Mouse (Mus musculus): ENCODE measurements at regions not wholly inside any gene's neighbourhood (a gene's known extent, or its start where the extent isn't known, plus 50 kb on each side); places are given as distances from the start of the nearest gene placed in this dataset.

DNA sequence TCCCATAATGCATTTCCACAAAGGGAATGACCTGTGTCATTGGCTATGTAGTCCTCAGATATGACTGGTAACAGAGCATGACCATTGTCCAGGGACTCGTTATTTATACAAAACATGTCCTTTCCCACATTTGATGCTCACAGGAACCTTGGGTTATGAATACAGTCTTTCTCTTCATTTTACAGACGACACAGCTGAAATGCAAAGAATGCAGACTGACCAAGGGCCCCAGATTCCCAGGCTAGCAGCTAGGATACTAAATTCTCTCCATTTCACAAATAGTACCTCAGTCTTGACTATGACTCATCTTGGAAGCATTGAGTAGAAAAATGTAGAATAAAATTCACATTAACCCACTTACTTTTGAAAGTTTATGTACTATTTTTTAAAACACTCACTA is 182.7 kb upstream of the Sox4 start:
- DNase-seq (ENCODE audit: extremely low spot score in 1 of 2, low spot score in 2 of 2), result no peak
- intact Hi-C loops (cut with DNase I), result no loop called here

DNA sequence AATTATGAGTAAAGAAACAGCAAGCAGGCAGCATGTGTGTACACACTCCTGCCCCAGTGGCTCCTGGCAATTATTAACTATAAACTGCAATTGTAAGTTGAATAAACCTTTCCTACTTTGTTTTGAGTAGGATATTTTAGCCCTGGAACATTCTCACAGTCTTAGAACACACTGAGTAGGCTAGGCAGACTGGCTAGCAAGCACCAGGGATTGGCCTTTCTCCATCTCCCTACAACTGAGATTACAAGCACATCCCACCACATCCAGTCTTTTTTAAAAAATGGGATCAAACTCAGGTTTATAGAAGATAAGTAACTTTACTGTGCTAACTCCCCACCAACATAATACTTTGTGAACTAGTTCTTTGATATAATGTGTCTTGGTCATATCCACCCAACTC is 174.0 kb upstream of the Sox4 start:
- intact Hi-C loops (cut with DNase I), result no loop called here
- no peak for DNase-seq (ENCODE audit: extremely low spot score in 1 of 2, low spot score in 2 of 2)

DNA sequence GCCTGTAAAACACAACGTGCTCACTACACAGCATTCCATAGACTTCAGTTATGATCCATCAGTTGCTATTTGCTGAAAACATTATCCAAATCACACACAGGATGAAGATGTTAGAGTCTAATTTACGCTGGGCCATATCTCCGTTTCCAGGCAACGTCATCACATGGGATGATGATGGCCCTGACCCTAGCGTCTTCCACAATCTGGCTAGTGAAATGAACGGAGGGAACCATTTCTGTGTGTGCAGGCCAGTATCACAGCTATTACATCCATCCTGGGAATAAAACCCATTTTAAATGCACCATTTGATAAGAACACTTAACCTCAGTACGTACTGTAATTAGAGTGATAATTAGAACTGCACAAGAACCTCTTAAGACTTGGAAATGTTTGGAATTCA is 170.0 kb upstream of the Sox4 start:
- intact Hi-C loops (cut with DNase I), result no loop called here
- no peak for DNase-seq (ENCODE audit: extremely low spot score in 1 of 2, low spot score in 2 of 2)

DNA sequence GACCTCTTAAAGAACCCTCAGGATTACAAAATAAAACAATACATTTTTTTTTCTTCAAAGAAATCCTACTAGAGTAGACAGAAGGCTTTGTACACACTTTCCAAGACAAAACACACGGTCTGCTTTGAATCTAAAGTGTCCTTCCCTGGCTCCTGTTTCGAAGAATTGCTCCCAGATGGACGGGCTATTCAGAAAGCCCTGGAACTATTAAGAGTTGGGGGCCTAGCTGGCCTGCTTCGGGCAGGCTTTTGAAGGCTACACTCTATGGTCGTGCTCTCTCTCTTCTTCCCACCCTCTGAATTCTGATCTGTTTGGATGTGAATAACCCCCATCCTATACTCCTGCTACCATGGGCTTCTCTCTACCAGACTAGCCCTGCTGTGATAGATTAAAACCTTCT is 167.6 kb upstream of the Sox4 start:
- DNase-seq (ENCODE audit: extremely low spot score in 1 of 2, low spot score in 2 of 2), result no peak
- intact Hi-C loops (cut with DNase I), result no loop called here

DNA sequence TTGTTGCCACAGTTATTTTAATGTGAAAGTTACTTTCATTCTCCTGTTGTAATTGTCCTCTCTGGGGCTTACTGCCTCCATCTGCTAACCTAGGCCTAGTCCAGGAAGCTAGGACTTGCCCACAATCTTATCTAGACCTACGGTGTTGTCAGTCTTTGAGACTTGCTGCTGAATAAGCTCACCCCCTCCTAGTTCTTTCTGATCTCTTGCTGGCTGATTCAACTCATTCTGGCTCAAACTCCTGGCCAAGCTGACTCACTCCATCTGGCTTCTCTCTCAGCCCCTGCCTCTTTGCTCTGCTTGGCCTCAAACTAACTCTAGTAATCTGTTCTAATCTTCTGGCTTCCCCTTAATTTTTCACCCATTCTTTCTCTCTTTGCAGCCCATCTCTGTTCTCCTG is 165.8 kb upstream of the Sox4 start:
- no peak for DNase-seq (ENCODE audit: extremely low spot score in 1 of 2, low spot score in 2 of 2)
- intact Hi-C loops (cut with DNase I), result no loop called here

DNA sequence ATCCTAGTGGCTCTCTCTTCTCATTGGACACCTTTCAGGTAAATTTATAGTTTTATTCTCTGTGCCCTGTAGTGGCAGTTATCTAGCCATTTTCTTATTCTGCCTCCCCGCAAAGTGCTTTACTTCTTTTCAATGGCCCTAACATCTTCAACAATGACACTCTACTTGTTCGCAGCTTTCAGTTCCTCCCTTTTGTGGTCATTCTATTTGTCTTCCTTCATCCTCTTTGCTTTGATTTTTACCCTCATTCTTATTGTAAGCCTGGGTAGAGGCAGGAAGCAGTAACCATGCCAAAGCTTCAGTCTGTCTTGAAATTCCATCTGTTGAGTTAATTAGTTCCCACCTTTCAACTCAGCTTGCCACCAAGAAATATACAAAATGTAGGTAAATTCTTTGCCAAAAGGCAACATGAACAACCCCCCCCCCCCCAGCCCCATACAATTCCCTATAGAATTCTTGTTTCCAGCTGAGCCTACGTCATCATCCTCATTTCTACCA is 161.5 kb upstream of the Sox4 start:
- DNase-seq (ENCODE audit: extremely low spot score in 1 of 2, low spot score in 2 of 2), result no peak
- intact Hi-C loops (cut with DNase I), result no loop called here

DNA sequence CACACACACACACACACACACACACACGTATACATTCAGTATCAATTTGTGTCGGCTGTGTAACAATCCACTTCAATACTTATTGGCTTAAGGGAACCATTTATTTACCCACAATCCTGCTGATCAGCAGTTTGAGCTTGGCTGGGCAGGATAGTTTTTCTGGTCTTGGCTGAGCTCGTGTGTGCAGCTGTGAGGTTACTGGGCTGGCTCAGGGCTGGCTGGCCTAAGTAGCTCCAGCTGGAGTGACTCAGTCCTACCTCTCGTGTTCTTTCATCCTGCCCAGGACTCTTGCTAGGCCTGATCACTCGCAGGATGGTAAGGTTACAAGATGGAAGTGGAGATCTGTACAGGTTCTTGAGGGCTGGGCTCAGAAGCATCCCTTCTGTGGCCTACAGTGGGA is 156.6 kb upstream of the Sox4 start:
- DNase-seq (ENCODE audit: extremely low spot score in 1 of 2, low spot score in 2 of 2), result no peak
- intact Hi-C loops (cut with DNase I), result no loop called here

DNA sequence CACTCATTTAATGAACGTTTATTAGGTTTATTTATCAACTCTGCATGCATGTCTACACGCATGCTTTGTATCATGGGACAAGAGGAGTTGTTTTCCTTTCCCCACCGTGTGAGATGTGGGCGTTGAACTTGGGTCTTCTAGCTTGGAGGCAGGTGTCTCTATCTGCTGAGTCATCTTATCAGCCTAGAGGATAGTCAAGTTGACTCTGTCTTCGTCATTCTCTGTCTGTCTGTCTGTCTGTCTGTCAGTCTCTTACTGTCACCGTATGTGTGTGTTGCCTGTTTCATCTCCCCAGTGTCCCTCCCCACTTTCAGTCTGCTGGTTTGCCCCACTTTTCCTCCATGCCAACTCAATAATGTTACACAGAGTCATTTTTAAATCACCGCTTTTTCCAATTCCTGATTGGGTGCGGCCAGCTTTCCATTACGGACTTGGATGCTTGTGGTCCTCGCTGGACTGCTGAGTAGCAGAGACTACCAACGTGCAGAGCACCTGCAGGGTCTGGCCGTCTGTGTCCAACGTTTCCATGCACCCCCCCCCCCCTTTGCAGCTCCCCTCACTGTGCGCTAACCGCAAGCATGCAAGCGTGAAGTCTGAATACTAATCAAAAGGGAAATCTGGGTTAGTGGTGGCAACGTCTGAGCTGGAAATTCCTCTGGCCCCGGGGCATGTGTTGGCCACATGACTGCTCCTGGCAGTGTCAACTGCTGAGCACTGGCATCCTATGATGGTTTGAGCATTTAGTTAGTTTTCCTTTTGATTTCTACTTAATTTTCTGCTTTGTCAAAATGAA is 155.7 kb upstream of the Sox4 start:
- intact Hi-C loops (cut with DNase I), result no loop called here
- DNase-seq (ENCODE audit: extremely low spot score in 1 of 2, low spot score in 2 of 2), result no peak

DNA sequence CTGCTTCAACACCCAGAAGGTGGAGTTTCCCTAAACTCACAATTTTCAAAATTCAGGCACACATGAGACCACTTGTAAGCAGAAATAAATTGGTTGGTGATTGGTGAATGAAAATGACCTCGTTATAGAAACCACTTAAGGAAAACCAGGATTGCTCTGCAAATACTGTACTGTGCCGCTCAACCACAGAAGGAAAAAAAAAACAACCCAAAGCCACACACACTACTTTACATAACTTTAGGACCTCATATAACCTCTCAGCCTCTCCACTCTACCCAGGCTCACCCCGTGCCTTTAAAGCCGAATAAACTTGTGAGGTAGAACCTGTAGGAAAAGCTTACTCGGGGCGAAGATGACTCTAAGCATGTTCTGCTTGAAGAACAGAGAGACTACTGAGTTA is 154.7 kb upstream of the Sox4 start:
- DNase-seq (ENCODE audit: extremely low spot score in 1 of 2, low spot score in 2 of 2), result no peak
- intact Hi-C loops (cut with DNase I), result no loop called here

DNA sequence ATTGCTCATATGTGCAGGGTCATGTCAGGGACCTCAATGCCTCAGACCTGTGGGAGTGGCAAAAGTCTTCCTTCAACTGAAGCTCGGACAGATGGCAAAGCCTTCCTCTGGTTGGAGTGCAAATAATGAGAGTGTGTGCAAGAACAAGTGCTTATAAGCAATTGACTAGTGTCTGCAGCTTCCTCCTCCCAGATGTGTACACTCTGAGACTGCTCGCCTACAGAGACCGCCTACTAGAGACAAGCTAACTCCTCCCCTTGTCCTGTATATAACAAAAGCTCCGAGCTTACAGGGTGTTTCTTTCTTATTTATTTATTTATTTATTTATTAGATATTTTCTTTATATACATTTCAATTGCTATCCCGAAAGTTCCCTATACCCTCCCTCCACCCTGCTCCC is 138.7 kb upstream of the Sox4 start:
- no peak for DNase-seq (ENCODE audit: extremely low spot score in 1 of 2, low spot score in 2 of 2)

DNA sequence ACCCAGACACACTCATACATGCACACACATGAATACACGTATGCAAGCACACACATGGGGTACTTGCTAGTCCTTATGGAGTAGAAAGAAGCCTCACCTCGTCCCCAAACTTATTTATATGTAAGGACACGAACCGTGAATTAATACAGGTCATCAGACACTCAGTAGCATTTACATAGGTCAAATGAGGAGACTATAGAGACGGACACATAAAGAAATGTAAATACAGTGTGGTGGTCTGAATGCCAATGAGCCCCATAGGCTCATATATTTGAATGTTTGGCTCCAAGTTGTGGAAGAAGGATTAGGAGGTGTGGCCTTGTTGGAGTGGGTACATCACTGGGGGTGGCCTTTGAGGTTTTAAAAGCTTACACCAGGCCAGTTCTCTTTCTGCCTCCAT is 133.3 kb upstream of the Sox4 start:
- intact Hi-C loops (cut with DNase I), result no loop called here

More for the DNA sequence above, 138.7 kb upstream of the Sox4 start:
- intact Hi-C loops (cut with DNase I), result no loop called here

DNA sequence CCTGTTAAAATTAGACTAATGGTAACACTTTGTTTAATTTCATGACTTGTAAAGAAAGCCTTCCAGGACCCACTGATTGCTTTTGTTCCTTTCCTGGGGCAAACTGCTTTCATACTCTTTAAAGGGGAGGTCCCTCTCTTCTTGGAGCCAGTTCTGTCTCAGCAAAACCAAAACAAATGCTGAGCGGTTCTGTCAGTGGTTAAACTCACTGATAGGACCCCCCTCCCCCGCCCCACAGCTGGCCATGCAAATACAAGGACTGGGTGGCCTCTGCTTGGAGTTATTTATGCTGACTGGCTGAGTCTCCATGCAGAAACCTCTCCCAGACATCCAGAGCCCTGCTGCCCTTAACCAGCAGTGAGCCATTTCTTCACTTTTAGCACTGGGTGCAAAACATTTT is 127.6 kb upstream of the Sox4 start:
- intact Hi-C loops (cut with DNase I), result no loop called here
- no peak for DNase-seq (ENCODE audit: extremely low spot score in 1 of 2, low spot score in 2 of 2)

More for the DNA sequence above, 133.3 kb upstream of the Sox4 start:
- no peak for DNase-seq (ENCODE audit: extremely low spot score in 1 of 2, low spot score in 2 of 2)

DNA sequence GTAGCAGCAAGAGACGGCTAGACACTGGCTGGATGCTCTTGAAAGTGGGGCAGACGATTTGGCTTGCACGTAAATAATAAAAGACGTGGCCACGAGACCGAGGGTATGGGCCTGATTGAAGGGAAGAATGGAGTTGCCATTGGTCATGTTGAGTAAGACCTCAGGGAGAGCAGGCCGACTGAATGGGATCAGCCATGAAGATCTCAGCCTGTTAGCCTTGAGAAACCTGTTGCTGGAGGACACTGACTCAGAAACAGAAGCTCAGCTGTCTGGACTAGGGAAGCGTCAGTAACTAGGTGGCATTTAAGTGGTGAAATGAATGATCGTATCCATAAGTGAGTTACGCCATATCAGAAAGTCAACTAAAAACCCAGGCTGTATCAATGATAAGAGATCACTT is 126.3 kb upstream of the Sox4 start:
- DNase-seq (ENCODE audit: extremely low spot score in 1 of 2, low spot score in 2 of 2), result no peak
- intact Hi-C loops (cut with DNase I), result no loop called here

DNA sequence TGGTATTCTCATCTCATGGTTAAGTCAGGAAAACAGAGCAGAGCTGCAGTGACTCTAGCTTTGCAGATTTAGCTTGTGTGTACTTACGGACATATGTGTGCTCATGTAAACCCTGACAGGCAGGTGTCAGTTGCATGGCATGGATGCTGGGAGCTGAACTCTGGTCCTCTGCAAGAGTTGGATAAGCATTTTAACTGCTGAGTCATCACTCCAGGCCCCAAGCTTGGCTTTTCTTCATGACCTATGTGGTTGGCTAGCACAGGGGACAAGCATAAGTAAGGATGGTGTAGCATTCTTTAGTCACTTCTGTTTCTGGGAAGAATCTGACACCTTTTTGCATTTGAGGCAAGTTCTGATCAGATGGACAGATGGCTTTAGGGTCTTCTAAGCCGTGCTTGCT is 120.1 kb upstream of the Sox4 start:
- no peak for DNase-seq (ENCODE audit: extremely low spot score in 1 of 2, low spot score in 2 of 2)
- intact Hi-C loops (cut with DNase I), result no loop called here

DNA sequence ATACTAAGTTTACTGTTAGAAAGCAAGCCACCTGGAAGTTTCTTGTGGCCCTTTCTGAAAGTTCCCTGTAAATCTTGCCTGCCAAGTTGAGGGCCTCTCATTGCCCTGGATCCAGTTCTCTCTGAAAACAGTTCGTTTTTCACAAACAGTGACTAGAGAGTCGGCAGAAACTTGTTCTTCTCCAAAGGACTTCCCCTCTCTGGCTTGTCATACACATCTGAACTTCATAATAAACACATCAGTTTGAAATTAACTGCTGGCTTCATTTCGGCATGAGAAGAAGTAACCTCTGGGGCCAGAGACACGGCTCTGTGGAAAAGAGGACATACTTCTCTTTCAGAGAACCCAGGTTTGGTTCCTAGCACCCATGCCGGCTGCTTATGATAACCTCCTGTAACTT is 110.4 kb upstream of the Sox4 start:
- intact Hi-C loops (cut with DNase I), result no loop called here

DNA sequence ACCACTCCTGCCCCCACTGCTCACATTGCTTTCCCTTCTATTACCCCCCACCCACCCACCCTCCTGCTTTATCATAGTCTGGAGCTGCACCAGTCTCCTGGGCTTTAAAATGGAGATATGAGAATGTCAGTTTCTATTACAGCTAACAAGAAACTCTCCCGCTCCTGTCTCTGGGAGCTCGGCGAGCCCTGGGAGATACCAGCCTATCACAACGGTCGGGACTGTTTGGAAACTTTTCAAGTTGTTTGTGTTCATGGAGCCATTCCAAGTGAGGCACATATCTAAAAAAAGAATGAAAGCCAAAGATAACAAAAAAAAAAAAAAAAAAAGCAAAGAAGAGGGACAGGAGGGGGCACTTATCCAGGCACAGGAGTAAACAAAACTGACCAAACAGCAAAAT is 105.2 kb upstream of the Sox4 start:
- intact Hi-C loops (cut with DNase I), result no loop called here

More for the DNA sequence above, 110.4 kb upstream of the Sox4 start:
- no peak for DNase-seq (ENCODE audit: extremely low spot score in 1 of 2, low spot score in 2 of 2)

DNA sequence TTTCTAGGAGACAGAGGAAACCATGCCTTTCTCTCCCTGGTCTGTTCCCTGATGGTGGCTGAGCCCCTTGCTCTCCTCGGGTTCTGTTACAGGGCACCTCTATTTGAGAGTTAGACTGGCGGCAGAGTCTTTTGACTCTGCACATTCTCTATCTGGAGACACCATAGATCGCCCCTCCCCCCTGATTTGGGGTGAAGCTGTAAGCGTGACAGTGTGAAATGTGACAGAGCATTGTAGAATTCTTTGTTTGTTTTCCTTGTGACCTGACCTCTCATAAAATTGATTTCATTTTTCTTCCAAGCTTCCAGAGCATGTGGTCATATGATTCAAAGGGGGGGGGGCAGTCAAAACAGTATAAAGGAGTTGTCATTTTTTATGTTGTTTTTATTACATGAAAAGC is 96.2 kb upstream of the Sox4 start:
- intact Hi-C loops (cut with DNase I), result no loop called here
- no peak for DNase-seq (ENCODE audit: extremely low spot score in 1 of 2, low spot score in 2 of 2)

More for the DNA sequence above, 105.2 kb upstream of the Sox4 start:
- DNase-seq (ENCODE audit: extremely low spot score in 1 of 2, low spot score in 2 of 2), result no peak

DNA sequence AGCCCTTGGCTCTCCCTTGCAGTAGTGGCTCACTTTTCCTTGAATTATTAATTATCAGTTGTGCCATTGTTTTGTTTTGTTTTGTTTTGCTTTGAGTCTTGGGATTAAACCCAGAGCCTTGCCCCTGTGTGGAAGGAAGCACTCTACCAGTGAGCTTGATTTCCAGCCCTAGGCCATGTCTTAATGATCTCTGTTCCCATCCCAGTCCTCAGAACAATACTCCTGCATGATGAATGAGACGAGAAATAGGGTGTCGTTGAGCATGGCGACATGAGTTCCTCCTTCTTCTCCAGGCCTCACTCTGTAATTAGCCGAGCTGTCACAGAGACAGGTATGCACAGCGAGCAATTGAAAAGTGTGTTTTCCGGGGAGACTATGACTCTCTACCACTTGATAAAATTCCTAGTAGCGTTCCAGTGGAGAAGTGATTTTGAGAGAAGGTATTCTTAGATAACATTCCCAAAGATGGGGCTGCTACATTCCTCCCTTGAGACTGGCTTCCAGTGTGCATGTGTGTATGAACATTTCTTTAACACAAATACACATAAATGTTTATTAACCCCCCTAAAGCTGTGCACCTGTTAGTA is 95.6 kb upstream of the Sox4 start:
- no peak for DNase-seq (ENCODE audit: extremely low spot score in 1 of 2, low spot score in 2 of 2)
- intact Hi-C loops (cut with DNase I), result no loop called here

DNA sequence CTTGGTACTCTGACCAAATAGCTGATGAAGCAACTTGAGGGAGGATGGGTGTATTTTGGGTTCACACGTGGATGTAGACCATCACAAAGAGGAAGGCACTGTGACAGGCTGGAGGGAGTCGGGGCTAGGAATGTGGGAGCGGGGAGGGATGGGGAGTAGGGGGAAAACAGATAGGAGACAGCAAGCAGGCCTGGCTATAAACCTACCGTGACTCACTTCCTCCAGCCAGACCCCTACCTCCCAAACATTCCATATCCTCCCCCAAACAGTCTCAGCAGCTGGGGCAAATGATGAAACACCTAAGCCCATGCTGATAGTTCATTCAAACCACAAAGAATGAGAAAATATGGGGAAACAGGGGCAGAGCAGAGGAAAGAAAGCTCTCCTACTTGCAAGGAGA is 91.1 kb upstream of the Sox4 start:
- DNase-seq (ENCODE audit: extremely low spot score in 1 of 2, low spot score in 2 of 2), result no peak
- intact Hi-C loops (cut with DNase I), result no loop called here

DNA sequence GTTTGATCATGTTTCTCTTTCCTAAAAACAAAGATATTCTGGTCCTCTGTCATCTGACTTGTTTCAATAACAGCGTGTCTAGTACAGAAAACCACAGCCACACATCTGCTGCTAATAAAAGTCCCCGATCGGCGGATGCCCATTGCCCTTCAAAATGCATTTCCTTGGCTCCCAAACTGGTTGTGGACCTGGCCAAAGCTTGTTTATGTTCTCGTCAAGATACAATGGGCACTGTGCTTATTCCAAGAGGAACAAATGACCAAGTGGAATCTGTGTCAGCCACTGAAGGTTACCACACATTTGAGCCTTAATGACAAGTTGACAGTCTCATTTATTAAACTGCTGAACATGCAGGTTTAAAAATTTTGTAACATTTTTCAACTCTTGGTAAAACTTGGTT is 86.8 kb upstream of the Sox4 start:
- intact Hi-C loops (cut with DNase I), result no loop called here

DNA sequence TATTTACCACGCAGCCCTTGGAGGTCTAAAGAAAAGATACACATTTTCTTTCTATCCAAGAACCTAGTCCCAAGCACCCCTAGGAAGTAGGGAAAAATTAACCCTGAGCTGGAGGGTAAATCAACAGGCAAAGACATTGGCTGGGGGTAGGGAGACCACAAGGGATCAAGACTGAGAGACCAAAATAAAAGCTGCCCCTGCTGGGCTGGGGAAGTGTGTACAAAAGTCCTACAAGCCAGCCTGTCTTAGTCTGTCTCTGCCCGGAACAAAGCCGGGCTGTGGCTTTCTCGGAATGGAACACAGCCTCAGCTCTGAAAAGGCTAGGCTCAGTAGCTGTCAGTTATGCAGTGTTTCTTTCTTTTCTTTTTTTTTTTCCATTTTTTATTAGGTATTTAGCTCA is 81.4 kb upstream of the Sox4 start:
- no peak for DNase-seq (ENCODE audit: extremely low spot score in 1 of 2, low spot score in 2 of 2)
- intact Hi-C loops (cut with DNase I), result no loop called here

More for the DNA sequence above, 86.8 kb upstream of the Sox4 start:
- DNase-seq (ENCODE audit: extremely low spot score in 1 of 2, low spot score in 2 of 2), result no peak
